Mouse (Mus musculus): Measurements from ENCODE around the gene Scgb2b3.

The Scgb2b3 gene

GRCm38 (mm10) chr7:31362022-31362560, at the start of gene Scgb2b3:
Scgb2b3 (minus strand) TSS chr7:31362072.
- DNase-seq = no peak

GRCm38 (mm10) chr7:31375292-31375691, 13.4 kb upstream of the Scgb2b3 start, which contains the start of gene Scgb1b3:
Scgb1b3 (plus strand) TSS chr7:31375592.
- no peak for DNase-seq

All from spleen, adult 18-20 months (tissue).